Mouse (Mus musculus) cerebral cortex, adult 2 months (tissue): ENCODE data around the gene Pik3ap1.

Source experiments
- WGBS: fragments of 180-500 bp; shearing (Covaris S2); methylation state at CpG from one replicate; pipeline ENCODE4 v1.1.7; 2018; 5-methylcytosine and 5-hydroxymethylcytosine counted together

Gene Pik3ap1

DNA sequence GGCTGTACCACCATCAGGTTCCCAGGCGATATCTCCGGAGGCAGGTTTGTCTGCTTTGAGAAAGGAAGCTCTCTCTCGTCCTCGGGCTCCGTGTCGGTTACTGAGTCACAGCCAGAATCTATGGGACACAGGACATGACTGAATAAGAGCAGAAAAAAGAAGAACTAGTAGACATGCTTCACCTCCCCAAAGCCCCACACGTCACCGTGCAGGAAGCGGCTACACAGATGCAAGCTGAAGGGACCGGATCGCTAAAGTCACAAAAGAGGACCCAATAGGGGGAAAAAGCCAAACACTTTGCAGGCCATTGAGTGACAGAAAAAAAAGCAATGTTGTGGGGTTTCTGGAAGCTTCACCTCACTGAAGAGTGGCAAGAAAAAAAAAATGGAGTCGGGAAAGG is 52.7 kb downstream of the Pik3ap1 start:
- WGBS: 90% methylated on average over 12 of the region's 12 CpGs

DNA sequence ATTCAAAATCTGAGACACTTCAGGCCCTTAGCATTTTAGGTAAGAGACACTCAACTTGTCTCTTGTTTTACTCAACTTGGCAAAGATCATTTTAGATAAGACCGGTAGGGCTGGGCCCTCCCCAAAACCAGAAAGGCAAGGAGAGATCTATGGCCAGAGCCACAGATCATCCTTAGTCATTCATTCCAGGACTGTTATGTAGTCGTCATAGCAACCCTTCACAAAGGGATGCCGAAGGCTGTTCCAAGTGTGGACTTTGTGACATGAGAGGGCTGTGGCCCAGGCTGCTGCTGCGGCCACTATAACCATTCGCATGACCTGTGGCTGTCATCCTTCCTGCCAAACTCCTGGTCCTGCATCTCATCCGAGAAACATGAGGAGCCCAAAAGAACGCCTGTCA is 54.5 kb downstream of the Pik3ap1 start:
- WGBS: 87% methylated on average over 7 of the region's 7 CpGs

DNA sequence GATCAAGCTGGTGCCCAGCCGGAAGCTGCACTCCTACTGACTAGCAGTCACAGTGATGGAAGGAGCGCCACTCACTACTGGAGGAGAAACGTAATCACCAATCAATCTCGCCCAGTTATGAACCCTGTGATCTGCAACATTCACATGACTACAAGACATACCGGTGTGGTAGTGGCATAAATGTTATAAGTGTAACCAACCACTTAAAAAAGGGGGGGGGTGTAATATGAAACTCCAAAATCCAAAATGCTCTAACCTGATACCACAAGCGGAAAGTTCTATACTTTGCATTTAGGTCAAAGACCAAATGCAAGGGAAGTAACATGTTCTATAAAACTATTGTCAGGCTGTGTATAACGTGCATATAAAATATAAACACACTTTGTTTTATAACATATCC is 54.9 kb downstream of the Pik3ap1 start:
- 97% methylated on average over 7 of the region's 7 CpGs for WGBS

DNA sequence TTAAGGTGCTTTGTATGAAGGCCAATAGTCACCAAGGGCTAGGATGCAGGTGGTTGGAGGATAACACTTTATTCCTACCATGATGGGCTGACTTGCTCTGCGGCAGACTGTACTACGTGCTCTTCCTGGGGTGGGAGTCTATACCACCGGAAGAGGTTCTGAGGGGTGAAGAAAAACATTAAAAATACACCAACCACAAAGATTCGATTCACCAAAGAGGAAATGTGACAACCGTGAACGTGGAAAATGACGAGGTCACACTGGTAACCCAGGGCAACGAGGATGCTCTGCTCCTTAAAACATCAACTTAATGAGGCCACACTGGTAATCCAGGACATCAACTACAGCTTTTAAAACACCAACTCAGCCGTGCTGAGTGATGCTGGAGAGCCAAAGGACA is 56.2 kb downstream of the Pik3ap1 start:
- WGBS: 70% methylated on average over 9 of the region's 9 CpGs

DNA sequence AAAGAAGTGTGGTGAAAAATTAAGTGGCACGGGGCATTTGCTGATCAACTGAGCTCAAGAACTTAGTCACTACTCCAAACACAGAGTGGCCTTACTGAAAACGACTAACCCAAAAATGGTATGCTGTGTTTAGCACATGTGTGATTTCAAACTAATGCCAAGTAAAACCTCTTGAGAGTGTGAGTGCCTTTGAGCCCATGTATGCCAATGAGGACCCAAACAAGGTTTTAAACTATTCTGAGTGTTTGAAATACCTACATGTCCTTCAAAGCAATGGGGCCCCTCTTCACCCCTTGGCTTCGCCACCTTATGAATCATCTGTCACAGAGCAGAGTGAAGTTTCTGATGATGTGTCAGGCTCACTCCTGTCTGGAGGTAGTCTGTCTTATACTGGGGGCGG is 61.8 kb downstream of the Pik3ap1 start:
- 85% methylated on average over 4 of the region's 4 CpGs for WGBS

DNA sequence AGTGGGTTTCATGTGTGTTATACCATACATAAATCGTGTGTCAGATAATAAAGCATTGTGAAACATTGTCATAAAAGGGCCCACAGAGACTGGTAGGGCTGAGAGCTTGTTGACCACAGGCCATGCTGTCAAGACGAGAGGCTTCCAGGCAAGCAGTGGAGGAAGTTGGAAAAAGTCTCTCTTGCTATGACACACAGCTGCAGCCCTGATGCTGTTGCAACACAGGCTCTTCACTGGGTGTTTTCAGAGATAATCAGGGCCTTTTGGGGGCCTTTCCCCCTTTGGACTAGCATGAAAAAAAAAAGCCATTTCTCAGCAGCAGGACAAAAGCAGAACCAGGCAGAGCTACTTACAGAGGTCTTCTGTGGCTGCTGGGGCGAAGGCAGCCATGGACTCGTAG is 63.8 kb downstream of the Pik3ap1 start:
- 79% methylated on average over 4 of the region's 4 CpGs for WGBS

DNA sequence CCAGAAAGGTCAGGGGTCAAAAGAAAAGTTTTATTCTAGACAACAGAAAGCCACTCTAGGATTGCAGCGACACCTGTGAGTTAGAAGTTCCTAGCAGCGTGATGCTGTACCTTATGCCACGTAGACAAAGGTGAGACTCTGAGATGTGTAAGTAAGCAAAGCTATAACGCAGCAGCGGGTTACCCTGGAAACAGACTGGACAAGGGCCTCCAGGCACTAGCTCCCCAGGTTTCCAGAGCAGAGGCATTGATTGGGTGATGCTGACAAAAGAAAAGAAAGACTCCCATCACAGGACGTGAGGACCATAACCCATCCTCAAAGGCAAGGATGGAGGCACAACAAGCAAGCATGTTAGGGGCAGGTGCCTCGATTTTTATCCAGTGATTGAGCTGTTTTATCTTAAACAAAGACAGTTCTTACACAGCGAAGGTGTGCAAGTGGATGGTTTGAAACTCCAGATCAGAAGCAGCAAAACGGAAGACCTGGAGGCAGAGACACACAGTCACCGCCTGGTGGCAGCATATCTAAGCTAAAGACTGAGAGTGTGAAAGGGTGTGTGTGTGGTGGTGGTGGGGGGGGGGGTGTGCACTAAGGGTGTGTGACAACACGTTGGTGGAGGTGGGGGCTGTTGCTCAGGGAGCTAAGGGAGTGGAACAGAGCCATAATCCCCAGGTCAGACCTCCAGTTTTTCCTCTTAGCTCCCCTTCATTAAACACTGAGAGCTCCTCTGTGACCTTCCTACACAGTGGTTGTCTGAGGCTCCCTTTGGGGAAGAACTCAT is 67.4 kb downstream of the Pik3ap1 start:
- 29% methylated on average over 11 of the region's 11 CpGs for WGBS

DNA sequence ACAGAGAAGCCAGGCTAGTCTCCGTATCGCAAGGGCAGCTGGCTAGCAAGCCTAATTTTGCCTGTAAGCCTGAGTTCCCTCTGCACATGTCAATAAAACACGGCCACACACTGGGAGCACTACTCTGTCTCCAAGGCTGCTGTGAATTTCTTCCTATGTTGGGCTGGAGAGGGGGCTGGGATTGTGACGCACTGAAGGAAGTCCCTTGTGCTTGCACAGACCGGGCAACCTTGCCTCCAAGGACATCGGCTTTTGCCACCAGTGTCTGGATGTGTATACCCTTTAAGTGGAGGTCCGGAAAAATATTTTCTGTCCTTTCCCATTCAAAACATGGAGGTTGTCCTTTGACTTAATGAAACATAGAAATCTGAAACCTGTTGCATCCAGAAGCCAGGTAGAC is 70.2 kb downstream of the Pik3ap1 start:
- 87% methylated on average over 7 of the region's 7 CpGs for WGBS

DNA sequence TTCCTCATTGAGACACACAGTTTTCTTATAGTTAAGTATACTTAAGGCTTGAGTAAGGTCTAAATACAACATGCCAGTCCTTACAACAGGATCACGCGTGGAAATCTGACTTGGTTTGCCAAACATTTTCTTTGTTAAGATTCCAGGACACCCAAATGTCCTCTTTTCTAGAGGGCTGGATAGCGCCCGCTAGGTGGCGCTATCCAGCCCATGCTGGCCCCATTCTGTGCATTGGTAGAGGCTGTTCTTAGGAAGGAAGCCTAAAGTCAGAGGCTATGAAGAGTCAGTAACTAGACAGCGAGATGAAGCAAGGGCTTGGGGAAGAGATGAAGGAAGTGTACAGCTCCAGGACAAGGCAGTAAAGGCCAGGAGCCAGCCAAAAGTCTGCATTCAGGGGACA is 71.2 kb downstream of the Pik3ap1 start:
- 29% methylated on average over 6 of the region's 6 CpGs for WGBS

DNA sequence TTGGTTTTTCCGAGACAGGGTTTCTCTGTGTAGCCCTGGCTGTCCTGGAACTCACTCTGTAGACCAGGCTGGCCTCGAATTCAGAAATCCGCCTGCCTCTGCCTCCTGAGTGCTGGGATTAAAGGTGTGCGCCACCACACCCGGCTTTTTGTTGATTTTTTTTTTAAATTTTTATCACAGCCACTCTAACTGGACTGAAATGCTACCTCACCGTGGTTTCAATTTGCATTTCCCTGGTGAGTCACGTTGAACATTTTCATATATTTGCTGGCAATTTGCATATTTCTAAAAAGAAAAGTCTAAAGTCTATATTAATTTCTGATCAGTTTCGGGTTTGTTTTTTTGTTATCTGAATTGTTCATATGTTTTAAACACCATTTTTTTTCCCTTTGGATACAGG is 72.3 kb downstream of the Pik3ap1 start:
- 67% methylated on average over 8 of the region's 8 CpGs for WGBS

DNA sequence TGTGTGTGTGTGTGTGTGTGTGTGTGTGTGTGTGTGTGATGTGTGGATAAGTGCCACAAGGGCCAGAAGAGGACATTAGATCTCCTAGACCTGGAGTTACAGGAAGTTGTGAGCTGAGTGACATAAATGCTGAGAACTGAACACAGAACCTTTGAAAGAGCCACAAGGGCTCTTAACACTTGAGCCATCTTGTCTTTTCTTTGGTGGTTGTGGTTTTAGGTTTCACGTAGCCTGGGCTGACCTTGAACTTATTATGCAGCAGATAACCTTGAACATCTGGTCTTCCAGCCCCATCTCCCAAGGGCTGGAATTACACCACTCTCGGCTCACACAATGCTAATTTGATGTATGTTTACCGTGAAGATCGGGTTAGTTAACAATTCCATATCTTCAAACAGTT is 72.9 kb downstream of the Pik3ap1 start:
- WGBS: 93% methylated on average over 4 of the region's 4 CpGs

DNA sequence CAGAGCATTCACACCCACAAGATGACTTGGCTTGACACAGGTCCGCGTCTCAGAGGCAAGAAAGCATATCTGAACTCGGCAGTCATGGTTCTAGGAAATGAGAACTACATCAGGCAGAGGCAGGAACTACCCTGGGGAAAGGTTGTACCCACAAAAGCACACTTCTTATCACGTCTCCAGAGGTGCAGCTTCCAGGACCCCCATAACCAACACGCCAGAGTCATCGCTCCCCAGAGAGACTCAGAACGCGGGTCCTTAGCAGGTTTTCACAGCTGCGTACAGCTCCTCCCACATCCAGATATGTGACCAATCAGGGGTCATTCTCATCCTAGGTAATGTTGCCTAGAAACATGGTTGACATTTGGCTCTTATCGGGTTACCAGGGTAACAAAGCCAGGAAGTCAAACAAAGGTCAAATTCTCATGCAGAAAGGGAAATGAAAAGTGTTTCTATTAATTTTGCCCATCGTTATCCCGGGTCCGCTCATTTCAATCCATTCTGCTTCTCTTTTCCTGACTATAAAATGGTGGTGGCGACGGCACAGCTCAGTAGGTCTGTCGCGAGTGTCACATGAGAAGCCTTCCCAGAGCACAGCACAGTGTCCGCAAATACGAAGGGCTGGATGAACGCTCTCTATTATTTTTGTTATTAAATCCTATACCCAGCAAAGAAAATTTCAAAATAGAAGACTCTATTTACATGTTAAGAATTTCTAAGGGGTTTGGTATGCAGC is 73.8 kb downstream of the Pik3ap1 start:
- 28% methylated on average over 20 of the region's 20 CpGs for WGBS

DNA sequence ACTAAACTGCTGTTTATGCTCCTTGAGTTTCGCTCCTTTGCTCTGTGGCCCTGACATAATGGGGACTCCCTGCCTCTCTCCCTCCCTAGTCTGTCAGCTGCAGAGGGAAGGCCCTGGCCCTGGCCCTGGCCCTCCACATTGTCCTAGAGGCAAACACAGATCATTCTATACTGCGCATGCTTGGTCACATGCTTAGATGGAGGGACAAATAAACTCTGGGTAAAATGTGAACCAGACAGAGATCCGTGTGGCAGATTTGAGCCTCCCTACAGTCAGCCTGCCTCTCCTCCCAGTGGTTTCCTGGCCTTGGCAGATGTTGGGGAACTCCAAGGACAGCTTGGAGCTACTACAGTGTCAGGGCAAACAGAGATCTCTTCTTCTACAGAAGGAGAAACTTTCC is 81.0 kb downstream of the Pik3ap1 start:
- WGBS: 85% methylated on average over 3 of the region's 3 CpGs

DNA sequence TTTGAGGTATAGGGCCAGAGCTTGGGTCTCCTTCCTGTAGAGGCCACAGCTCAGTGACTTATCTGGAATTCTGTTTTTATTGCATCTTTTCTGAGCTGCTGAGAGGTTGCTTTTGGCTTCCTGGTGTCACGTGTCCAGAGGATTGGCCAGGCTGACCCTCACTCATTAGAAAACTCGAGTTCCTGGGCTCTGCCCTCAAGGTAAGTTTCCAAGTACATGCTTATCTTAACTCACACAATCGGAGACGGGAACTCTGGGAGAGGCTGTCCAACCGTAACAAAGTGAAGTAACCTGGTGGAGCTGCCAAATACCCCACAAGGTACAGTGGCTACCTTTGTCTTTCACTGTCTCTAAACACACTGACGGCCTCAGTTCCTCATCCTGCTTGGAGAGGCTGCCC is 81.5 kb downstream of the Pik3ap1 start:
- 84% methylated on average over 6 of the region's 6 CpGs for WGBS

DNA sequence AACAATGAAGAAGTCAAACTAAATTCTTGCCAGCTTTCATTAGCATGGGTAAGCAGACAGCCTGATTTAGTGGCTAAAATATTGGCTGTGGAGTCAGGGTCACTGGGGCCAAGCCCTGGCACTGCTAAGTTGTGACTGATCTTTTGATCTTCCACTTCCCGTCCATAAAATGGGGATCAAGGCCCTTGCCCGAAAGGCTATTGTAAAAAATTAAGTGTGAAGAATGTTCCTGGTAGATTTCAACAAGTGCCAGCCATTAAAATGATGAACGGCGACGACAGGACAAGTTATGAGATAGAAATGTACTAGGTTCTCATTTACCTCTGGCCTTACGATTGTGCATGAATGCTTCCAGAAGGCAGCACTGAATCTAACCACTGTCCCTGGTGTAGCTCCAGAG is 83.0 kb downstream of the Pik3ap1 start:
- 86% methylated on average over 6 of the region's 6 CpGs for WGBS

DNA sequence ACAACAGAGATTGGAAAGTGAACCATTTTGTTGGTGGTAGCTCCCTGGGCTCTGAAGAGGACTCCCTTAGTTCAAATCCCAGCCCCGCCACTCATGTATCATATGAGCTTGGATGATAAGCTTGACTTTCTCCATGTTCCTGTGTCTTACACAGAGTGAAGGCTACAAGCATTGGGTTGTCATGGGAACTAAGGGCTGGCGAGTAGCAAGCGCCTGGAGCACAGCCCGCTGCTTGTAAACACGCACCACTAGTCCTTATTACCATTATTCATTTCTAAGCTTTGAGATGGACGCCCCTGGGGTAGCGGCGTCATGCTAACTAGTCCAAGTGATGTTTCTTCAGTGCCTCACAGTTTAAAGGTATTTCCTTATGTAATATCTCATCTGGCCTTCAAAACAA is 85.5 kb downstream of the Pik3ap1 start:
- 62% methylated on average over 8 of the region's 8 CpGs for WGBS

DNA sequence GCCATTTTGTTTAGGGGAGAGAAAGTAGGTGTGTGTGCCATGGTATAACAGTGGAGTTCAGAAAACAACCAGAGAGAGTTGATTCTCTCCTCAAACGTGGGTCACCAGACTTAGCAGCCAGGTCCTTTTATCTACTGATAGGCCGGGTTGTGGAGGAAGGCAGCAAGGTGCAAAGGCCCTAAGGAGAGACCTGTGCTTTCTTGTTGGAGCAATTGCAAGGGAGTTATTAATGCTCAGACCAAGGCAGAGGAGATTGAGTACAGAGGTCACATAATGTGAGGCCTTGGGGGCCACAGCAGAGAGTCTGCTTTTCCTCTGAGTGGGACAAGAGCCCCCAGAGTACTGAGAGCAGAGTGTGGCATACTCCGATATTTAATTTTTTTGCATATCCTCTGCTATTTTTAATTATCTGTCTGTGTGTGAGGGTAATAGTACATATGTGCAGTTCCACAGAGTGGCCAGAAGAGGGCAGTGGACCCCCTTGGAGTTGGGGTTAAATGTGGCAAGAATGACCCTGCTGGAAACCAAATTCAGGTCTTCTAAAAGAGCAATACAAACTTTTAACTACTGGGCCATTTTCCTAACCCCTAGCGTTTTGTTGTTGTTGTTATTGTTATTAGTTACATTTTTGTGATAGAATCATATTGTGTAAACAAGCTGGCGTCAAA is 93.8 kb downstream of the Pik3ap1 start:
- WGBS: 80% methylated on average over 5 of the region's 5 CpGs

DNA sequence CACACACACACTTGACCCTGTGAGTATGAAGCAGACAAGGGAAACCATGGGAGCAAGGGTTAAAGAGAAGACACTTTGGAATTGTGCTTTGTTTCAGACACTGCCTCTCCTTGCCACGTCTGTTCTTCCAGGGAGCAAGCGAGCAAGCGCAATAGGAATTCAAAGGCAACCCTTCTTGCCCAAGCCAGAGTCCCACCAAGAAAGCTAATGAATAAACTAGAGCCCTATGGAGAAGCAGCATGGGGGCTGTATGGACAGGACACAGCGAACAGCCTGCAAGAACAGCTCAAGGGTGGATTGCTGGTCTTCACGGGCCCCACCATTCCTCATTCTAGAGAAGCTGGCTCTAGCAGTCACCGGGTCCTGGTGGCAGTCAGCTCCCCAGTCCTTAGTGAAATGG is 96.3 kb downstream of the Pik3ap1 start:
- 66% methylated on average over 6 of the region's 6 CpGs for WGBS

DNA sequence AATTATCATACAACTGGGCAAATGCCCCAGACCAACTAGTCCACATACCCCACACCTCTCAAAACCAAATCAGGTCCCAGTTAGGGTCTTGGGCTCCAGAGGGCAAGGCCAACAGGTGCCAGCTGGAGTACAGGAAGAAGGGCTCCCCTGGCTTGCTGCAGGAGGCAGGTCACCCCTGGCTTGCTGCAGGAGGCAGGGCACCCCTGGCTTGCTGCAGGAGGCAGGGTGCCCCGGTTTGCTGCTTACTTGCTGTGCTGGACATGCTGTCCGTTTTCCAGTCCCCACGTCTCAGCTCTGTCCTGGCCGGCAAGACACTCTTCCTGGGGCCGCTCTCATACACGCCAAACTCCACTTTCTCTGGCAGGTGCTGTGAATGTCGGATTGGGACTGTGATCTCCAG is 97.7 kb downstream of the Pik3ap1 start:
- 84% methylated on average over 7 of the region's 7 CpGs for WGBS

DNA sequence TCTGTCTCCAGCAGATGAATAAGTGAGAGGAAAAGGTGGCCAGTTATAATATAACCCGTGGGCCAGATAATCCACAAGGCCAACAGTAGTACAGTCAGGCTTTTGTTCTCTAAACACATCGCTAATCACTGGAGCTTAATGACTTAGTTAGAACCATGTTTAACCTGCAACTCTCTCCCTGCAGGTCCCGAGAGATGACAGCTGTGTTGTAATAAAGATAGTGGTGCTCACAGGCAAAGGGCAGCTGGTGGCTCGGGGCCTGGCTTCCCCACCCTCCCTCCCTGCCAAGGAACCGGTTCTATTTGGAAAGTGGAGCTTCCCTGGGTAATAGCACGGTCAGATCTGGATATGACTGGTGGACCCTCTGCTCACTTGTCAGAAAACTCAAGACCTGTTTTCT is 100.4 kb downstream of the Pik3ap1 start:
- WGBS: 76% methylated on average over 6 of the region's 6 CpGs

DNA sequence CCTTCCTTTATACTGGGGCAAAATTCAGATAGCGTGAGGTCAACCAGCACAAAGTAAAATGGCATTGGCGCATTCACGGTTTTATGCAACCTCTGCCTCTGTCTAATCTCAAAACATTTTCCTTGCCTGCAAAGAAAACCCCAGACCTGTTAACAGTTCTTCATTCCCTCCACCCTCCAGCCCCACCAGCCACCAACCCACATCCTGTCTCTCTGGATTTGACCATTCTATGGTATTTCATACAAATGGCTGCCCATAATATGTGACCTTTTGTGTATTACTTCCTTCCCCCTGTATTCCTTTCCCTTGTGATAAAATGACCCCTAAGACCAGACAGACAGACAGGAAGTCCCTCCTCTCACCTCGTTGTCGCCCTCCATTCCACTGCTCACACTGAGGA is 102.2 kb downstream of the Pik3ap1 start:
- 82% methylated on average over 5 of the region's 5 CpGs for WGBS

DNA sequence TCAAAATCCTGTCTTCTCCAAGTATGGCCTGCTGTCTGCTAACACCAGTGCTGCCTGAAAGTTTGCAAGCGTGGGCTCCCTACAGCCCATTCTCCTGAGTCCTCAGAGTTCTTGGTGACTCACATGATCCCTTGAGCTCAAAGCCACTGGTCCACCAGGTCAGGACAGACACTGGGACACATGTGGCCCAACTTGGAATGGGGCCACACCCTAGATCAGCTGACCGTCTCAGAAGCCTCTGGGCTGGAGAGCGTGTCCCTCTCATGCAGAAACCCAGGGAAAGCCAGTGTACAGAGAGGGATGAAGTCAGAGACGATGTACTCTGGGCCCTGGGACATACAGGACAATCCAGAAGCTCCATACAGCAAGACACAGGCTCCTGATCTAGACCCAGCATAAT is 102.7 kb downstream of the Pik3ap1 start:
- WGBS: 87% methylated on average over 4 of the region's 4 CpGs

DNA sequence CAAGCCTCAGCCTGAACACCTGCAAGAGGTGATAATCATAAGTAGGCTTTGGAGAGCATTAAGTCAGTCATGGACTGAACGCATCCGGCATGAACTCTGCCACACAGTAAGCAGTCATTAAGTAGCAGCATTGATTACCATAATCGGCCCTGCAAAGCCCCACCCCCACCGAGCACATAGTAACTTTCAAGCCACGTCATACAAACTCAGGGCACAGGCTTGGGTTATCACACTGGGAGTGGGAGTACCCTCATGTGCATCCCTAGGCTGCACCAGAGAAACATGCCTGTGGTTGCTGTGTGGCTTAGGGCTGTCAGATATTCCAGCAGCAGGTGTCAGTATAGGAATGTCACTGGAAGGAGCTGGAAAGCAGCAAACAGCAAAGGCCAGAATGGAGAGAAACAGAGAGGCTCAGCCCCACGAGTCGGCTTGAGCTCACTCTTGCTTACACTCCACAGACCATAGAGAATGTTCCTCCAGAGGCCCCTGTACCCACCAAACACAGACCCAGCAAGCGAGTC is 105.1 kb downstream of the Pik3ap1 start:
- WGBS: 68% methylated on average over 8 of the region's 8 CpGs
